Mouse (Mus musculus) left cerebral cortex, adult 18-20 months (tissue): ENCODE measurements at regions not wholly inside any gene's neighbourhood (a gene's known extent, or its start where the extent isn't known, plus 50 kb on each side); places are given as distances from the start of the nearest gene placed in this dataset.
A peak's percentile ranks its signal among the peaks of the same experiment; 100 is the strongest.

Source experiments
- DNase-seq, 2 experiments: peaks; one replicate each; pipeline ENCODE4 v3.0.0; 2021 to 2022; ENCODE audit warnings: low spot score in 2 of 2, mixed read lengths in 1 of 2

DNA sequence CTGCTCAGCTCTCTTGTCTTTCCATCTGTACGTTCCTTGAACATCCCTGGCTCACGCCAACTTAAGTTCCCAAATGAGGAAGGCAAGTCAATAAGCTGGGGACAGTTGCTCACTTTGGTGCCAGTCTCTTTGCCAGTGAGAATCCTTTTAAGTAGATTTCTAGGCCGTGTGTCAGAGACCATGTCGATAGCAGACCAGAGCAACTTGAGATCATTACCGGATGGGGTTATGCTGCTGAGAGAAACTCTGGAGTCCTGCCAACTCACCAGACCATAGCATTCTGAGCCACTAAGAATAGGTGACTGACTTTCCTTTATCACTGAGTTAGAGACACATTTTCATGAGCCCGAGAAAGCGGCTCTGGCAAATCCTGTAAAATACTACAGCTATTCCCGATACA is 123.5 kb upstream of the Ado start:
- no peak for DNase-seq

DNA sequence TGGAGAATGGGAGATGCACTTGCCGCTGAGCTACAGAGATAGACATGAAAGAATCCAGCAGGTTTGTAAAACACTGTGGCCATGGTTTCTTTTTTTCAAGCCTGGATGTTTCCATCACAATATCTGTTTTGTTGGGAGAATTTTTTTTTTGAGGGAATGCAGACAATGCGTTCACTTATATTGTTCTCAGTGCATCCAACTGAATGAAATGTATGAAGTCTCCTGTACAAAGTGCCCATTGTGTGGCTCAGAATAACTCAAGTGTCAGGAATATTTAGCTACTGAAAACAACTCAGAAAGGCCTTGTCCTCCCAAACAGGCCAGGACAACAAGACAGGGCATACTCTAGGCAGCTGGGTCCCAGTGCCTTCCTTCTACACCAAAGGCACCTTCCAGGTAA is 120.3 kb upstream of the Ado start:
- DNase-seq: no peak

DNA sequence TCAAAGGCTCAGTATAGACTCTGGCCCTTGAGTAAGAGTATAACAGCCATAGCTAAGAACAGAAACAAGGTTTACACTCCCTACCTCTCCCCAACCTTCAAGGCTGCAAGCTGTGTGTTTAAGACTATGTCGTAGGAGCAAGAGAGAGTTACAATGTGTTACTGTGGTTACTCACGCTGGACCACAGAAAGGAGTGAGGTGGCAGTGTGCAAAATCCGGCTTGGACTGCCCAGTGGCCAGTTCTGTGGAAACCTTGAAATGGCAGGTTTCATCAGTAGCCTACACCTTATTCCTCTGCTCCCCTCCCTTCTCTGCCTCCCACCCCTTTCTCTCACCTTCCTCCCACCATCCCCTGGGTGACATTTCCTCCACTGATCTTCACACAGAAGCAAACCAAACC is 114.3 kb upstream of the Ado start:
- no peak for DNase-seq

DNA sequence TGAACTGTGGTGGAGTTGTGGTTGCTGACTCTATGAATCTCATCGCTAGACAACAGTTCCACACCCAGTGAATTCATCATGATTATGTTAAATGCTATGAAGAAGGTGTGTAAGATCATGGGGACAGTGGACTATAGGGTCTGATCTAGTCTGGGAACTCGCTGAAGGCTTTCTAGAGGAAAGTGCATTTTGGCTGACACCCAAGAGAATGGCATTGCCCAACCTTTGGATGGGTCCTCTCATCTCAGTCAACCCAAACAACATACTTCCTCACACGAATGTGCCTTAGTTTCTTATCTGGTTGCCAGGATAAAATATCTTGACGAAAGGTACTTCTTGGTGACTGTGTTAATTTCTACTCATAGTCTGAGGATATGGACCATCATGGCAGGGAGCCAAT is 112.9 kb upstream of the Ado start:
- no peak for DNase-seq

DNA sequence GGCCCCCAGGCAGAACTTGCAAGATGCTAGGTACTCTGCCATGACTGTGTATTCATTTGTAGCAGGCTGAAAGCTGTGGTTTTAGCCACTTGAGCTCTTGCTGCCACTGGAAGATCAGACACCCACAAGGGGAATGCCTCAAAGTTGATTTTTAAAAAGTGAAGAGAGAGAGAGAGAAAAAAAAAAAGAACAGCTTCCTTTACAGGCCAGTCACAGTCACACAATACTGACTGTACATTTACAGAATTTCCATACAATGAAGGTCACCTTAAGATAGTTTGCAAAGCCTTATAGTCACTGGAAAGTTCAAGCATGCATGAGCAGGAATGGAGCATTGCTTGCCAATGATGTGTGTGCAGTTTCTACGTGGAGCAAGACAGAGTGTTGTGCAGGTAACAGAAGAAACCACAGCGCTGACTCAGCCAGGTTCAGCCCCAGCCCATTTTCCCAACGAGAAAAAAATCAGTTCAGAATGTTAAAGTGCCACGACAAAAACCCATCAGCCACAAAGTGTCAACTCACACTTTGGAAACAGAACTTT is 109.3 kb upstream of the Ado start:
- DNase-seq: no peak

DNA sequence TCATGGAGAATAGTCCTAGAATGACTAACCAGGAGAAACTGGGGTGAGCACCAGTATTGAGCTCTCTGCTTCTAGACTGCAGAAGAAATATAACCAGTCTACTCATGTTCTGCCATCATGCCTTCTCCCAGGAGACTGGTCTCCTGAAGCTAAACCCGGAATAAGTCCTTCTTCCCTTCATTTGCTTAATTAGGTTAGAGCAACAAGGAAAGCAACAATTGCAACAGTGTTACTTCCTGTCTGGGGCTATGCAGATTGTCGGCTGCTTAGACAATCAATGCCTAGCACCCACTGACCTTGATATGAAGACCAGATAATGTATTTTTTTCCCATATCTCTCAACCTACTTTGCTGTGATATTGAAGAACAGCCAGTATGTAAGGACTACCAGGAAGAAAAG is 108.5 kb upstream of the Ado start:
- no peak for DNase-seq

DNA sequence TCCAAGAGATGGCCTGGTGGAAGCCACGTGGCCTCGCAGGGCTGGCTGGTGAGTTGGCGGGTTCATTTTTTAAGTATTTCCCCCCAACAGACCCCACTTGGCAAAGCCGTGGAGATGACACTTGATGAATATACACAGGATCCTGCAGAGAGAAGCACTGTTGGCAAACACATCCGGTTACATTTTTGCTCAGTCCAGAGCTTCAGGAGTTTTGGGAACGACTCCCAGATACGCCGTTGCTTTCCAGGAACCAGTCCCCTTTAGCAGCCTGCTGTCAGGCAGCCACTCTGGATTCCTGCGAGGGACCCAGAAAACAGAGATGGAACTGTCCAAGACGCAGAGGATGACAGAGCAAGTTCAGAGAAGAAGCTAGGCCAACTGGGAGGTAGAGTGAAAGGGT is 105.8 kb upstream of the Ado start:
- no peak for DNase-seq

DNA sequence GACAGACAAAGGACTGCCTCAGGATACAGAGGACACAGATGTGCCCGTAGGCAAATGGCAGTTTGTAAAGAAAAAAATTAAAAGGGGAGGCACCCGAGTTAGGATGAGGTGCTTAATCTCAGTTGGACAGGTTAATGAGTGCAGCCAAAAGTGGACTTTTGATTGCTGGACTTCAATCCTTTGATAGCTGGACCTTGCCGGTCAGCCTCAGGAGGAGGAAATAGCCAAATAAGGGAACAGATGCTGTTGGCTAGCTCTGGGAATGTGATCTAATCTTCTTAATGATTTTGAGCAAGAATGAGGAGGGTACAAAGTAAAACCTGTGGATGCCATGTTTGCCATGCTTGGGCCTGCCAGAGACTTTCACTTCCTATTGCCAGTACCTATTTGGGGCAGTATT is 103.5 kb upstream of the Ado start:
- DNase-seq: no peak

DNA sequence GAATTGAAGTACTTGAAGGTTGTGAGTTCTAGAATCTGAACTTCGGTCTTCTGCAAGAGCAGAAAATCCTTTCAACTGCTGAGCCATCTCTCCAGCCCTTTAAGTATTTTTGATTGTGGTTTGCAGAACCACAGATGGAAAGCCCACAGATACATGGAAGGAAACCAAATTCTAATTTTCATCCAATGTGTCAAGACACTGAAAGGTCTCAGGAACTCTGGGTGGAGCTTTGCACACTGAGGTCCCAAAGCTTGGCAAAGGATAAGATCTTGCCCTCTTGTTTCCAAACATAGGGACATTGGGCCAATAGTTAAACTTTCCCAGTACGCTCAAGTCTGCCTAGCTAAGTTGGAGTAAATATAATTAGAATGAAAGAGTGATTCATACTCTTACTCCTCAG is 102.6 kb upstream of the Ado start:
- no peak for DNase-seq

DNA sequence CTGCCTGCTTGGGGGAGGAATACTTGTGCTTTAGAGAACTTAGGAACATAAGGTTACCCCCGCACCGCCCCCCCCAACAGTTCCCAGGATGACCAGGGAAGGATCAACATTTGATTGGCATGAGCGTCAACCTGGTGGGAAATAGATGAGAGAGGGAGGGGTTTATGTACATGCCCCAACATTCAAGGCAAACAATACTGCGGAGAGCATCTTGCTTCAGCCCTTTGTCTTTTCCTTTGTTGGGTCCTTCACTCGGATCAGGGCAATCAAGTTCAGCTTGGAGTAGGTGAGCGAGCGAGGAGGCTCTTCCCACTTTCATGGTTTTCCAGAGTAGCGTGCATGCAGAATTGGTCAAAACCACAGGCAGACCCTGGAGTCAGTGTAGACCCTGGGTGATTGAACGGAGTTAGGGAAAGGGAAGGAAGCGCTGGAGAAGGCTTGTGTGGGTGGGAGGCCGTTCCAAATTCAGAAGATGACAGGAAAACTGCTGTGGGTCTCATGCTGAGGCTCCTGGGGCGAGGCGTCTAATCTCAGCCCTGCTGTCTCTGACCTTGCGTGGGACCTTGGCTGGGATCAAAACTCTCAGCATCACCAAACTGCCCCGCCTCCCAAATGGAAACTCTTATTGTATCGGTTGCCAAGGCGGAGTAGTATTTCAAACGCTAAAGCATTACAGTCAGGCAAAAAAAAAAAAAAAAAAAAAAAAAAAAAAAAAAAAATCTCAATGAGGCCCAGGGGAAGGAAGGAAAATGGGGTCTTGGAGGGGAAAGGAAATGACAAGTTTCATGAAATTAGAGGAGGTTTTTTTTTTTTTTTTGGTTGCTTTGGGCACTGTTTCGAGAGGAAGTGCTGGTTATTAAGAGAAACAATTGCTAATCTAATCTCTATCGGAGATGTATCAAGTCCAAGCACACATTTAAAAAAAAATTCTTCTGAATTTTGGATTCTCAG is 99.3 kb upstream of the Ado start:
- no peak for DNase-seq

DNA sequence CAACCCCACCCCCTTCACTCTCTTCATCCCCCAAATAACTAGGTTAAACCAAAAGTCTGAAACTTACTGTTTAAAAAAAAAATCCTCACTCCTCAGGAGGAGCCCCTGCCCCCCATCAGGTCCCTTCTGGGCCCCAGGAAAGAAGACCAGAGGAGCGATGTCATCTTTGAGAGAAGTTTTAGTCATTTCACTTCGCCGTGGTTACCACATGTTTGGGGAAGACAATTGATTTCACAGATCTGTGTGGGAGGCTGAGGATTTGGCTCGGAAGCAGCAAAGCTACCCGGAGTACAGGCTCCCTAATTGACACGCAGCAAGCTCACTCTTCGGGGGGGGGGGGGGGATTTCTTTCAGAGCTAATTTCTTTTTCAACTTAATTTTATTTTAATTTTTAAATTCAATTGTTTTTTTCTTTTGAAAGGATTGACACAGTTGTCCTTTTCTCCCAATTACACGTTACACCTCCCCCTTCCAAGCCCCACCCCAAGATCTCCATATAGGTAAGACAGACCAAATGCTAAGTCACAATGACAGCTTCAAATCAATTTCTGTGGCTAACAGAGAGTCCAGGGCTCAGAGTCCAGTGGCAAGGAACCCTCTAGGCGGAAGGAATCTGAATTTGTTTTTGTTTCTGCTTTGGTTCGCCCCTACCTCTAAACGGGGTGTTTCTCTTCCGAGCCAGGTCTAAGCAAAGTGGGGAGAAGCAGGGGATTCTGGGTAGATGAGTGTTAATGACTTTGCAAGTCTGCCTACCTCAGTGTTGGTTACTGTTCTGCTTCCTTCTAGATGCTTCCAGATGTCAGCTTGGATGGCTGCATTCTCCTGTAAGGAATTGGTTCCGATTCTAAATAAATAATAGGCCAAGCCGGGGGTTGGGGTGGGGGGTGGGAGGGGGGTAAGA is 98.2 kb upstream of the Ado start:
- no peak for DNase-seq

DNA sequence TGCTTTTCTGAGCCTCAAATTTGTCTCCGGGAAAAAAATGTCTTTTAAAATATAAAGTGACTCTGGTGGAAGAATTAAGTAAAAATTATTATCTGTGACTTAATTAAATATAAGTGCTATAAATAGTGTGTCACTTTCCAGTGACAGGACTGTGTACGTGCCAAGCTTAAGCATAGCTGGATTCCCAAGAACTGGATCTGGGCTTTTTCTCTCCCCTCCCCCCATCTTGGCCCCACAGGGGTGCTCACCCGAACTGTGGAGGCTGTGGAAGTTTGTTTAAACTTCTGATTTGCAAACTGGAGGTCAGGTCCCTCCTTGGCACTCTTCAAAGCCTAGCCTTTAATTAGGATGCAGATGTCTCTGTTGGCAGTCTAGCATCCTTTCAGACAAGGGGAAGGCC is 97.1 kb upstream of the Ado start:
- no peak for DNase-seq

DNA sequence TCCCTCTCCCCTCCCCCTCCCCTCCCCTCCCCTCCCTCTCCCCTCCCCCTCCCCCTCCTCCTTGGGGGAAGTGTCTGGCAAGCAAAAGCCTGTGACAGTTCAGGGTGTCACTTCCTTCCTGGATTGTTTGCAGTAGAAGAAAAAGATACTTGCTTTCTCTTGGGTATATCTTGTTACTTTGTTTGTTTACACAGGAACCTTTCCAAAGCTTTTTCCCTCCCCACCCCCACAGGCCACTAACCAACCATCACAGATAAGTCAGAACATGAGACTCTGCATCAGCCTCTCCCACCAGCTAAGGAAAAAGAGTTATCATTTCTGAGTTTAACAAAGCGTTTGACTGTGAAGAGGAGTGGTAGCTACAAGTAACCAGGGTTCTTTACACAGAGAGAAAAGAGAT is 95.5 kb upstream of the Ado start:
- no peak for DNase-seq

DNA sequence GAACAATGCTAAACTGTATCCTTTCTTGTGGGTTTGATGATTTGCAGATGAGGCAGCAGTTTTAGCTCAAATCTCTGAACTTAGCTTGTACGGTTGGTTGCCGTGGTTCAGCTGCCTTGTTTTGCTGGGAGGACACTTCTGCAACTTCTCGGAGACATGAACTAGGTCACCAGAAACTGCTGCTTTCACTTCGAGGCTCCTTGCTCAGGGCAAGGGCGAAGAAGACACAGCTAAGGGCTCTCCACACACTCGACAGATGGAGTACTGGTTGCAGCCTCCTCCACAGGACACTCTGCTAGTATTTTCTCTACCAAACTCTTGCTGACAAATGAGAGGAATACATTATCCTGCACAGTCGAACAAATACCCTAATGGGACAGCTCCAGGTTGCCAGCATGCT is 94.9 kb upstream of the Ado start:
- DNase-seq: peak in 1 of 2 experiments; percentile 6

DNA sequence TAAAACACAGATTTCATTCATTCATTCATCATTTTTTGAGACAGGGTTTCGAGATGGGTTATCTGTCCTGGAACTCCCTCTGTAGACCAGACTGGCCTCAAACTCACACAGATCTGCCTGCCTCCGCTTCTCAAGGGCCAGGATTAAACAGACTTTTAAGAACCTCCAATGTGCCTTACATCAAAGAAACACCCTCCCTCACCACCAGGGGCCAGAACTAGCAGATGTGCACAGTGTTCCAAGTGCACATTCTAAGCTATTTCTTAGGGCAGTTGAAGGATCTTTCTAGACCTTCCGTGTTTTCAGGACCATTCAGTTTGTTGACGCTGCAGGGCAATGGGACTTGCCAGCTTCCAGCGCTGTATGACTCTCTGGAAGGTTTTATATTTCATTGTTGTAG is 88.6 kb upstream of the Ado start:
- no peak for DNase-seq

DNA sequence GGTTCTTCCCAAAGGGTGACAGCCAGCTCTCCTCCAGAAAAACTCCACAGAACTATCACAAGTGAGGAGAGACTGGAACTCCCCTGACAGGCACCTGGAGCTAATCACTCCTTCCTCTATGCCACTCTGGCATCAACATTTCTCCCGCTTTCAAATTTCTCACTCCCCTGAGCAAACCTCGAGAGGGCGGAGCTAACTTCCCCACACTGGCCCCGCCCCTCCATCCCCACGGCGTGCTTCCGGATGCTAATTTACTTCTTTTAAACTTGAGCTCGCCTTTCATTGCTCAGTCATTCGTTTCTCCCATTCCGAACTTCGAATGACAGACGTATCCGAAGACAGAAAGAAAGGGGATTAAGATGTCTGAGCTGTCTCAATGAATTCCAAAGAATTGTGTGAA is 87.8 kb upstream of the Ado start:
- no peak for DNase-seq

DNA sequence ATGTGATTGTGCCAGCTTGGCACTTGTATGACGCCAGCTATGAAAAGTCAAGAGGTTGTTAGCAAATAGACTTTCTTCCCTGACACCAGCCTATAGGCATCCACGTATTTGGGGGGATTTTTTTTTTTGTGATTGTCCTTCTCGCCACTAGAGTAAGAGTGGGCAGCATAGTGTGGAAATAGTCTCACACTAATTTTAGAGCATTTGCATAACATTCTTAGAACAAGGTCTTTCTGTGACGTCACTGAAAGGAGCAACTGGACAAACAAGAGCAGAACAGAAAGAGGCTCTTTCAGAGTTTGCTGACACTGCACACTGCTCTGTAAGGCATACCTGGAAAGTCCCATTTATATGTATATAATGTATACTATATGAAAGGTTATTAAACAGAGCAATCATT is 86.0 kb upstream of the Ado start:
- DNase-seq: no peak

DNA sequence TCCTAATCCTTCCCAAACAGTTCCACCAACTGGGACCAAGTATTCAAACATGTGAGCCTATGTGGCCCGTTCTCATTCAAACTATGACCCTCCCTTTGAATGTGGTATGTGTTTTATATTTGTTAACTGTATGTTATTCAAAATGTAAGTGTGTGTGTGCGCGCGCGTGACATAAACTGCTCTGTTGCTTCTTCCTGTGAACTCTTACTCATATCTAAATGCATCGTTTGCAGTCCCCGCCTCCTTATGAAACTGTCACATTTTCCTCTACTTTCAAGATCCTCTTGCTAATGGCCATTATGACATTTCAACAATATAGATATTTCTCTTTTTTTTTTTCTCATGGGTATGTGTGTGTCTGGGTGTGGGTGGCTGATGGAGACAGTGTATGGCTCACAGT is 84.3 kb upstream of the Ado start:
- DNase-seq: no peak

DNA sequence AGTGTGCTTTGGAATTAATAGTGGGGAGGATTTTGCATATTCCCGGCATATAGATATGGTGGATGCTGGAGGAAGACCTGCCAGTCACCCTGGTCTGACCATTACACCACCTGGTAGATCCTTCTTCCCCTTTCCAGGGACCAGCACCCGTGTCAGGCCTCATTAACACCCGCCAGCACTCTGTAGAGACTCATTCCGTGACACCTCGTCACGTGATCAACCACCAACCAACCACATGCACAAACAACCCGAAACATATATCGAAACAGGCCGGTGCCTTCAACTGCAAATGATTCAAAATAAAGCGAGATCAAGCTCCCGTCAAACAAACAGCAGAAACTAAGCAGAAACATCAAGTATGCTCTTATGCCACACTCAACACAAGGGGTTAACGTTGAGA is 74.6 kb upstream of the Ado start:
- no peak for DNase-seq

DNA sequence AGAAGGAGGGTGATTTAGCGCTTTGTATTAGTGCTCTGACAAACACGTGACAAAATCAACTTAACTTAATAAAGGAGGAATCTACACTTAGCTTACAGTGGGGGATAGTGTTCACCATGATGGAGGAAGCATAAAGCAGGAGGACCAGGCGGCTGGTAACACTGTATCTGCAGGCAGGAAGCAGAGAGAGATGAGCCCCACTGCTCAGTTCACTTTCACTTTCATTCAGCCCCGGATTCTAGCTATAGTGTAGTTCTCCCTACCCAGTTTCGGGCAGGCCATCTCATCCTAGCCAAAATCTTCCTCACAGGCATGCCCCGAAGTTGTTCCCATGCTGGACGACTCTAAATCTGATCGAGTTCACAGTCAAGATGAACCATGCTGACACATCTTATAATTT is 71.3 kb upstream of the Ado start:
- no peak for DNase-seq

DNA sequence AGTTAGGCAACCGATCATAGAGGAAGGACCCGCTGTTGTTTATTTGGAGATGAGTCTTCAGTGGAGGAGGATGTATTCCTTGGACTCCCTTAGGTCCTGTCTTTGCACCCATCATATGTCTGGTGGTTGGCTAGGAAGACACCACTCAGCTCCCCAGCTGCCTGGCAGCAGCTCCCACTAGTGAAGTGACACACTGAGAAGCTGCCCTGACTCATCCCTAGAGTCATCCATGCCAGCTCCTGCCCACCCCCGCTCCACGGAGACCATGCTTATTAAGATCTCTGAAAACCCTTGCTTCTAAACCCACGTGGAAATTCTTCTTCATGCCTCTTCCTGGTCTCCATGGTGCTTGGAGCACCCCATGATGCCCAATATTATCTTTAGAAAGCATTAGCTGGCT is 69.4 kb upstream of the Ado start:
- peak; percentile 21 to 29 for DNase-seq

DNA sequence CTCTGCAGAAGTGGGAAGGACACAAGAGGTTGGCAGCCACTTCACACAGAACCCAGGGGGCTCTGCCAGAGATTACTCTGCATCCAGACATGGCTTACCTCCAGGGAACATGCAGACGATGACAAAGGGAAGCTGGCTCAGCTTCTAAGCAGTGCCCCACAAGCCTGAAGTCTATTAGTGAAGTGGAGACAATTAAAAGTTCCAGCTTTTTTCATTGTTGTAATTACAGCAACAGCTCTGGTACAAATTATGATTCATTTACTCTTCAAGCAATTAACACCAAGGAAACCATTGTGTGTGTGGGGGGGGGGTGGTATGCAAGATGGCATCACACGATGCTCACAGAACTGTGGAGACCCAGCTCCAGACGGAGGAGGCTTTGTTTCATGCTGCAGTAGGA is 66.3 kb upstream of the Ado start:
- DNase-seq: no peak
